Mouse (Mus musculus): ENCODE measurements around the gene Lrrc7.

GRCm38 (mm10) chr3:158391534-158391933 is 170.5 kb downstream of the Lrrc7 start:
- TF ChIP-seq POLR2A (IDR thresholded peaks at IDR 0.05; ENCODE audit: low read depth, low read length) (no peak), CTCF (IDR thresholded peaks at IDR 0.05; ENCODE audit: borderline replicate concordance, insufficient read depth, low read length) (no peak)
